Mouse (Mus musculus) neural tube, embryonic 12.5 days (tissue): ENCODE measurements around the gene Ttc1. TPM values are rescaled to one million over a fixed set of nuclear protein-coding genes. Genes with fewer than 3 reads are reported as not detected.
A peak's percentile ranks its signal among the peaks of the same experiment; 100 is the strongest.

Source experiments
- ATAC-seq: fragments of 200-750 bp; cut with Nextera tagmentation; 2 replicates; pipeline ENCODE4 v1.8.0; 2017; ENCODE audit warnings: low read depth, mild to moderate bottlenecking, moderate TSS enrichment, moderate library complexity; ENCODE audit not compliant: low FRiP score
- H3K27ac ChIP-seq: fragments of 300-500 bp; sonication (generic); 2 replicates; pipeline ENCODE4 v1.5.1; 2016
- H3K27me3 ChIP-seq: fragments of 300-500 bp; sonication (generic); replicated peaks from 2 replicates; pipeline ENCODE4 v1.6.1; 2016; ENCODE audit warnings: mild to moderate bottlenecking
- H3K36me3 ChIP-seq: fragments of 300-500 bp; sonication (generic); 2 replicates; pipeline ENCODE4 v1.6.1; 2016; ENCODE audit warnings: mild to moderate bottlenecking
- H3K4me1 ChIP-seq: fragments of 300-500 bp; sonication (generic); 2 replicates; pipeline ENCODE4 v1.6.1; 2016
- H3K4me2 ChIP-seq: fragments of 300-500 bp; sonication (generic); replicated peaks from 2 replicates; pipeline ENCODE4 v1.6.1; 2016; ENCODE audit warnings: mild to moderate bottlenecking
- H3K4me3 ChIP-seq: fragments of 300-500 bp; sonication (generic); 2 replicates; pipeline ENCODE4 v1.5.1; 2016
- H3K9ac ChIP-seq: fragments of 300-500 bp; sonication (generic); 2 replicates; pipeline ENCODE4 v1.6.1; 2016; ENCODE audit warnings: mild to moderate bottlenecking
- H3K9me3 ChIP-seq: fragments of 300-500 bp; sonication (generic); 2 replicates; pipeline ENCODE4 v1.6.1; 2016; ENCODE audit warnings: mild to moderate bottlenecking
- WGBS: fragments of 180-500 bp; shearing (Covaris S2); methylation state at CpG from one replicate; pipeline ENCODE4 v1.1.7; 2016; 5-methylcytosine and 5-hydroxymethylcytosine counted together
- polyA plus RNA-seq: library from polyadenylated mRNA; unstranded; fragments of >200 nt; fragmentation: Nextera tagmentation; extraction: Ambion mirVana; gene quantifications from 2 replicates; pipeline ENCODE4 v1.2.1, GENCODE M21; 2016

Ttc1 gene
- polyA plus RNA-seq, result 80.7 and 92.9 TPM in 2 replicates

DNA sequence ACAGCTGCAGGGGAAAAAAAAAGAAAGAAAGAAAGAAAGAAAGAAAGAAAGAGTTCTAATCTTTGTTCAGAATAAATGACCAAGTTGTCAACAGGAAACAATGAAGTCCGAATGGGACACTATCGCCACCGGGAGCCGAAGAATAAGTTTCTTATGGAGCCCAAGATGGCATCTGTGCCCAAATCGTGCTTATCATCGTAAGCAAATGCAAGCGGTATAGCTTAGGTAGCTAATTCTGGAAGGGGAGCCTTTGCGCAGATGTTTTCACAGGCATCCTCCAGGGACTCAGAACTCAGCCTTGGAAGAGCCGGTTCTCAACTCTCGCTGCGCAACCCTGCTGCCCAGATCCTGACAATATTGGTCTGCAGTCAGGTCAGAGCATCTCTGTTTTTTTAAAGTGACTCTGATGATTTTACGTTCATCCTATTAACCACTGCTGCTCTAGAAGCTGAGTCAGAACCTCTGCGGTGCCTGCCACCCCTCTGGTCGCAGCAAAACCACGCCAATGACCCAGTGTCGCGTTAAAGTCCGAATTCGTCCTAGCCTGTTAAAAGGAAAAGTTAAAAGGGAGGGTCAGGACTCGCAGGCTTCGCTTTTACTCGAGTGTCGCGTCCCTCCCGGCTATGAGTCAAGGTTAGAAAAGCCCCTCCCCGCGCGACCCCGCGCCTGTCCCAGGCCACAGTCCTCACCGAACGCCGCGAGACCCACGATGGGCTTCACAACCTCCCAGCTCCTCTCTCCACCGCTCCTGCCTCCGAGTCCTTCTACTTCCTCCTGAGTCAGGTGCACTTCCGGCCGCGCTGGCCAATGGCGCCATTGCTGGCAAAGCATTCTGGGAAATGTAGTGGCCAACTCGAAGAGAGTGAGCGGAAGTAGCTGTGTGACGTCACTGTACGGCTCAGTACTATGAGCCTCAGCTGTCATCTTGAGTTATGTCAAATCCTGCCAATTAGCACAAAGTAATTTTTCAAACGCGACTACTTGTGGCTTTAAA lies at the start of gene Ttc1:
Ttc1 (minus strand) TSS at position 776 of the 994 bp plus-strand sequence.
- peaks cover 9% of the 10 kb centered on the region for H3K4me1 ChIP-seq
- no peaks in the 10 kb centered on the region for H3K9me3 ChIP-seq
- peak; percentile 100 for ATAC-seq
- WGBS, result 4% methylated on average over 47 of the region's 47 CpGs
- peaks cover 25% of the 10 kb centered on the region for H3K36me3 ChIP-seq
- peak within 1 kb of the TSS; percentile 62 for H3K4me3 ChIP-seq
- peak within 1 kb of the TSS; percentile 75 for H3K9ac ChIP-seq
- H3K27me3 ChIP-seq, result no peaks in the 10 kb centered on the region
- H3K4me2 ChIP-seq, result peak within 1 kb of the TSS; percentile 78
- no peak within 1 kb of the TSS for H3K27ac ChIP-seq

DNA sequence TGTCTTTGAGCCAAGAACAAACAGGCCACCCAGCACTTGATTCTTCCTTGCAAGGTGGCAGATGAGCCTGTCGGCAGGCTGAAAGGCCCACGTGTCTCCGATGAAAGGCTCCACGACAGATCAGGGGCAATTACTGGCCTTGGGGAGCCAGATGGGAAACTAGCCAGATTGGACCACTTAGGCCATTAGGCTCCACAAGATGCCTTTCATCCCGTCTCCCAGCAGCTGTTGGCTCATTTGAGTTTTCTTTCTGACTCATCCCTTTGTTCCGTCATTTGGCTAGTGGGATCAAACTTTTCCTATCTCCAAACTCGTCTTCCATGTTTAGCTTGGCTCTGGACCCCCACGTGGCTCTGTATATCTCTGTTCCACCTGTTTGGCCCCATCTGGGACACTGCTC lies 48.2 kb upstream of the Ttc1 start:
- H3K27ac ChIP-seq, result no peak overlapping the region
- ATAC-seq, result no peak
- H3K4me1 ChIP-seq, result no peaks in the 10 kb centered on the region
- no peaks in the 10 kb centered on the region for H3K27me3 ChIP-seq
- WGBS, result 25% methylated on average over 8 of the region's 8 CpGs
- H3K9me3 ChIP-seq, result no peaks in the 10 kb centered on the region
- no peak overlapping the region for H3K9ac ChIP-seq
- no peak overlapping the region for H3K4me3 ChIP-seq
- H3K36me3 ChIP-seq, result no peaks in the 10 kb centered on the region
- H3K4me2 ChIP-seq, result no peak overlapping the region

DNA sequence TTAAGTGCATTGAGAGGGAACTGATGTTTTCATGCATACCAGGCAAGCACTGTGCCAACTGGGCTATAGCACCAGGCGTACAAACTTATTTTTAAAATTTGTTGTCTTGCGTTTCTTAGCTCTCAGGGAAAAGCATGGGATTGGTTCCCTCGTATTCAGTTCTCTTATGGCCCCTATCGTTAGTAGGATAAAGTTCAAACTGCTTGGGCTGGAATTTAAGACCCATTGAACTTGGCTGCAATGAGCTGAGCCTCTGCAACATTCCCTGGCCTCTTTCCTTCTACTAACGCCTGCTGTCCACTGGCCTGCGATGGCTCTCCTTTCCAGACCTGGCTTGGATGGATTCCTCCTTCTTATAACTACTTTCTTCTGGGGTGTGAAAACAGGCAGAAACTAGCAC lies 42.6 kb upstream of the Ttc1 start:
- Histone ChIP-seq H3K4me1 (no peaks in the 10 kb centered on the region), H3K9me3 (no peaks in the 10 kb centered on the region), H3K36me3 (no peaks in the 10 kb centered on the region), H3K9ac (no peak overlapping the region), H3K27ac (no peak overlapping the region), H3K4me3 (no peak overlapping the region), H3K4me2 (no peak overlapping the region), H3K27me3 (no peaks in the 10 kb centered on the region)
- ATAC-seq, result no peak
- 86% methylated on average over 6 of the region's 6 CpGs for WGBS

DNA sequence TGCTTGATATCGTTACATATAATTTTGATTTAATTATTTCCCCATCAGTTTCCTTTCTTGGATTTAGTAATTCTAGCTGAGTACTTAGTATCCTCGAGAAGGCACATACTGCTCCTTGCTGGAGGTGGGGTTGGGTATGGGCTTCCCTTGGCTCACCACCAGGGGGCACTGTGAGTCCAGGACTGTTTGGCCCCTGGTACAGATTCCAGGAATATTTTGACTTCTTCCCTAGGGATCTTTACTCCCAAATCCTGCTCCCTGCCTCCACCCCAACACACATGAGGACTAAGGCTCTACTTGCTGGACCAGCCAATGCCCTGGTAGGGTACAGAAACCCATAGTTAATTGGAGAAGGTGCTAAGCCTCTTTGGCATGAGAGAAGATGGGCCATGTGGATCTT lies 36.0 kb upstream of the Ttc1 start:
- H3K9ac ChIP-seq, result no peak overlapping the region
- no peaks in the 10 kb centered on the region for H3K27me3 ChIP-seq
- no peak overlapping the region for H3K4me2 ChIP-seq
- no peak overlapping the region for H3K4me3 ChIP-seq
- H3K27ac ChIP-seq, result no peak overlapping the region
- ATAC-seq, result peak; percentile 71
- no peaks in the 10 kb centered on the region for H3K9me3 ChIP-seq
- no peaks in the 10 kb centered on the region for H3K4me1 ChIP-seq
- 10% methylated on average over 2 of the region's 2 CpGs for WGBS
- H3K36me3 ChIP-seq, result no peaks in the 10 kb centered on the region

DNA sequence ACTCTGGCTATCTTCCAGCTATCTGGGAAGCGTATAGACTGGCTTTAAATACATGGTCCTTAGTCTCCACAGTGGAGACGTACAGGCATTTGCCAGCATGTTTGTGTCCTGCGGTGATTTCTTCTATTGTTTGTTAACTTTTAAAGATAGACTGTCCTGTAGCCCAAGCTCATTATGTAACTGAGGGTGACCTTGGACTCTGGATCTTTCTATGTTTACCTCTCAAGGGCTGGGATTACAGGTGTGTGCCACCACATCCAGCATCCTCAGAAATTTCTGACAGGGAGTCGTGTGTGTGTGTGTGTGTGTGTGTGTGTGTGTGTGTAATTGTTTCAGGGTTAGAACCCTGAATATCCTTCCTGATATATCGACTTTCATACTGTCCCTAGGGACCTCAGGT lies 35.3 kb upstream of the Ttc1 start:
- Histone ChIP-seq H3K9ac (no peak overlapping the region), H3K27me3 (no peaks in the 10 kb centered on the region), H3K4me3 (no peak overlapping the region), H3K4me2 (no peak overlapping the region), H3K27ac (no peak overlapping the region), H3K9me3 (no peaks in the 10 kb centered on the region), H3K36me3 (no peaks in the 10 kb centered on the region), H3K4me1 (no peaks in the 10 kb centered on the region)
- WGBS, result 85% methylated on average over 5 of the region's 5 CpGs
- no peak for ATAC-seq

DNA sequence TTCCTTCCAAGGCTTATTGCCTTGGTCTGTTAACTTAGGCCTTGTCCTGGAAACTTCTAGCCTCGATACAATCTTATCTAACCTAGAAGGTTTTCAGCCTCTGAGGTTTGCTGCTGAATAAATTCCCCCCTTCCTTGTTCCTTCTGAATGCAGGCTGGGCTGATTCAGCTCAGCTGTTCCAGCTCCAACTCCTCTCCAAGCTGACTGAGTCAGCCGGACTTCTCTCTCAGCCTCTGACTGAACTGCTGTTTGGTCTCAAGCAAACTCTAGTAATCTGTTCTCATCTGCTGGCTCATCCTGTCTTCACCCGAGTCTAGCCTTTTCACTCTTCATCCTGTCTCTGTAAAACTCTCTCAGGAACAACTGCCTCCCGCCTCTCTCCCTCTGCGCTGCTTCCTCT lies 31.7 kb upstream of the Ttc1 start:
- no peak overlapping the region for H3K4me3 ChIP-seq
- no peak overlapping the region for H3K4me2 ChIP-seq
- H3K36me3 ChIP-seq, result no peaks in the 10 kb centered on the region
- 81% methylated on average over 5 of the region's 5 CpGs for WGBS
- peaks cover 7% of the 10 kb centered on the region for H3K4me1 ChIP-seq
- H3K9ac ChIP-seq, result no peak overlapping the region
- ATAC-seq, result no peak
- H3K27me3 ChIP-seq, result peaks cover 14% of the 10 kb centered on the region
- H3K27ac ChIP-seq, result no peak overlapping the region
- H3K9me3 ChIP-seq, result no peaks in the 10 kb centered on the region

DNA sequence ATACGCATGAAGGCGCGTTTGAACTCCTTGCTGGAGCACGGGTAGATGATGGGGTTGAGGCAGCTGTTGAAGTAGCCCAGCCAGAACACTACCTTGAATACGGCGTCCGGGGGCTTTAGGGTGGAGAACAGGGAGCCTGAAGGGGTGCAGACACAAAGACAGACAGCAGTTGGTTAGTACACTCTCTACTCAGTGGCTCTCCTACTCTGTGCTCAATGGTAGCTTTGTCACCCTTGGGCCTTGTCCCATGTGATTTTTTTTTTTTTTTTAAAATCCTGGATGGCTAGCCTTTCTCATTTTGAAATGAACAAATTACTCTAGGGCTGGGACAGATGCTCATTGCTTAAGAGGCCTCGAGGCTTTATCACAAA lies 28.5 kb upstream of the Ttc1 start:
- H3K36me3 ChIP-seq, result no peaks in the 10 kb centered on the region
- H3K27ac ChIP-seq, result no peak overlapping the region
- peaks cover 7% of the 10 kb centered on the region for H3K4me1 ChIP-seq
- ATAC-seq, result peak; percentile 56; the same call in 1 of the 2 replicates
- H3K4me2 ChIP-seq, result peak overlapping the region; percentile 73
- peak overlapping the region; percentile 39 for H3K4me3 ChIP-seq
- WGBS, result 17% methylated on average over 8 of the region's 8 CpGs
- H3K9ac ChIP-seq, result peak overlapping the region; percentile 52
- no peaks in the 10 kb centered on the region for H3K9me3 ChIP-seq
- H3K27me3 ChIP-seq, result peaks cover 14% of the 10 kb centered on the region

DNA sequence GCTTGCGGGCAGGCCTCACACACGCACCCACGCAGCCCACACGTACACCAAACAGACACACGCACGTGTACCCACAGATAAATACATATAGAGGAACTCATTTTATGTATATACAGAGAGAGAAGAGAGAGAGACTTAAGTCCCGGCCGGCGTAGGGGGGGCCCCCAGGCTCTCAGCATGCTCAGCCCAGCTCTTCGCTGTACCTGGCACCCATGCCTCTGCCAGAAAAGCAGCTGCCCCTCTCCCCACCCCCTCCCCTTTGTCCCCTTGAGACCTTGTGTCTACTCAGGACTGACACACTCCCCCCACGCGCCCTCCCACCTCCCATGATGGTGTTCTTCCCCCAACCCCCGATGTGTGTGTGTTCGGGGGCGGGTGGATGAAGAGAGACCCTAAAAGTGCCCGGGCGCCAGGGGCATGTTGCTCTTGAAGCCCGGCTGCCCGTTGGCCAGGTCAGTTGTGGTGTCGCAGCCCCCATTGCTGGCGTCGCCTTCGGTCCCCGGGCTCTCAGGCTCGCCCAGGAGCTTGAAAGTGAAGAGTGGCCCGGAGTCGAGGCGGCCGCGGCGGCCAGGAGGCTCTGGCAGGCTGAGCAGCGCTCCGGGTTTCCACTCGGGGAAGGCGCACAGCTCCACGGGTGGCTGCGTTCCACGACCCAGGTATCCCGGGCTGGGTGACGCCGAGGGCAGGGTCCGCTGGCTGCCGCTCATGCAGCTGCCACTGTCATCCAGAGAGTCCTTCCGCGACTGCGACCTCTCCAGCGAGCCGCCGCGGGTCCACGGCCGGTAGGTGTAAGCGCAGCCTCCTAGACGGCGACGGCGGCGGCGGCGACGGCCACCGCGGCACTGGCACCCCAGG lies 27.9 kb upstream of the Ttc1 start:
- Histone ChIP-seq H3K4me3 (peak overlapping the region; percentile 39), H3K4me1 (peaks cover 7% of the 10 kb centered on the region), H3K9ac (peak overlapping the region; percentile 52), H3K4me2 (peak overlapping the region; percentile 73), H3K27ac (no peak overlapping the region), H3K36me3 (no peaks in the 10 kb centered on the region), H3K27me3 (peaks cover 14% of the 10 kb centered on the region), H3K9me3 (no peaks in the 10 kb centered on the region)
- WGBS, result 13% methylated on average over 63 of the region's 63 CpGs
- peak; percentile 70 for ATAC-seq

DNA sequence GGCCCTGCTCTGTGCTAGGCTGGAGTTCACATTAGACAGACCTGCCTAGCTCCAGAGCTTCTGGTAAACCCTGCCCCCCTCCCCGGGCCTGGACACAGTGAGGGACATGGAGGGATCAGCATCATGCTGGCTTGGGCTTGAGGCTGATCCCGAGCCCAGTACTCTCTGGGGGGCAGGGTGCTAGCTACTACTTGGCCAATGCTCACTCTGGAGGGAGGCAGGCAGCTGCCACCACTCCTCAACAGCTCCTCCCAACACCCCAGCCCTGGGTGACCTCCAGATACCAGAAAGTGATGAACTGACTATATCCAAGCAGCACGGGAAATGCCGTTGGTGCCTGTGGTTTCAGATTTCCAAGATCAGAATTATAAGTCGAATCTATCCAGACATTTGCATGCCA lies 25.9 kb upstream of the Ttc1 start:
- WGBS, result 69% methylated on average over 5 of the region's 5 CpGs
- H3K9me3 ChIP-seq, result no peaks in the 10 kb centered on the region
- H3K9ac ChIP-seq, result no peak overlapping the region
- peaks cover 14% of the 10 kb centered on the region for H3K27me3 ChIP-seq
- H3K27ac ChIP-seq, result no peak overlapping the region
- H3K4me2 ChIP-seq, result no peak overlapping the region
- peaks cover 7% of the 10 kb centered on the region for H3K4me1 ChIP-seq
- no peak overlapping the region for H3K4me3 ChIP-seq
- ATAC-seq, result no peak
- H3K36me3 ChIP-seq, result no peaks in the 10 kb centered on the region

DNA sequence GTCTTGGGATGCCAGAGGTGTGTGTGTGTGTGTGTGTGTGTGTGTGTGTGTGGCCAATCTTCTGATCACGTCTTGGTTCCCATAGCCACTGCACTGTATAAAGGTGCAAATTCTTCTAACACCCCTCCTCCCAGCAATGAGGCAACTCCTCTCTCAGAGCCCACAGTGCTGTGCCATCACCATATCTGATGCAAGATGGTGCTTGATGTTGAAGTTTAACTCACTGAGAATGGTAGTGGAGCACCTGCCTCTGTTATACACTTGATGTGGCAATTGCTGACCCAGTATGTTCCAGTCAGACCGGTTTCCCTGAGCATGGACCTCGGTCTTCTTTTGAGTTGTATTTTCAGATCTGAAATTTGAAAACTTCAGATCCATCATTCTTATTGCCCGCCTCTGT lies 22.3 kb upstream of the Ttc1 start:
- ATAC-seq, result no peak
- H3K9ac ChIP-seq, result no peak overlapping the region
- H3K4me3 ChIP-seq, result no peak overlapping the region
- H3K4me2 ChIP-seq, result no peak overlapping the region
- H3K27ac ChIP-seq, result no peak overlapping the region
- no peaks in the 10 kb centered on the region for H3K4me1 ChIP-seq
- no peaks in the 10 kb centered on the region for H3K36me3 ChIP-seq
- WGBS, result 87% methylated on average over 4 of the region's 4 CpGs
- no peaks in the 10 kb centered on the region for H3K9me3 ChIP-seq
- H3K27me3 ChIP-seq, result 0 out of 2 replicates have a peak, but pooled peaks cover 1% of the 10 kb centered on the region

DNA sequence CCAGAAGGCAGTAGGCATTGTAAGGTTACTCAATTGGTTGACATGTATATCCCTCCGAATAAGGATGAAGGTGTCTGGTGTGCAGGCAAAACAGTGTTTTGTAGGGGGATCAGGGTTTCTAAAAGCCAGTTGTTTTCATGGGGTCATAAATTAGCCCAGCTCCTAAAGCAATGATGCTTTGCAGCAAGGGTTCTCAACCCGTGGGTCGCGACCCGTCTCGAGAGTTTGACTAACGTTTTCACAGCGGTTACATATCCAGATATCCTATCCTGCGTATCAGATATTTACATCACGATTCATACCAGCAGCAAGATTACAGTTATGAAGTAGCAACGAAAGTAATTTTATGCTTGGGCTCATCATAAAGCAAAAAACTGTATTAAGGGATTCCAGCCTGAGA lies 19.9 kb upstream of the Ttc1 start:
- H3K36me3 ChIP-seq, result no peaks in the 10 kb centered on the region
- no peaks in the 10 kb centered on the region for H3K9me3 ChIP-seq
- WGBS, result 55% methylated on average over 11 of the region's 11 CpGs
- ATAC-seq, result no peak
- H3K9ac ChIP-seq, result no peak overlapping the region
- no peaks in the 10 kb centered on the region for H3K27me3 ChIP-seq
- H3K4me2 ChIP-seq, result no peak overlapping the region
- no peak overlapping the region for H3K27ac ChIP-seq
- H3K4me1 ChIP-seq, result no peaks in the 10 kb centered on the region
- no peak overlapping the region for H3K4me3 ChIP-seq

DNA sequence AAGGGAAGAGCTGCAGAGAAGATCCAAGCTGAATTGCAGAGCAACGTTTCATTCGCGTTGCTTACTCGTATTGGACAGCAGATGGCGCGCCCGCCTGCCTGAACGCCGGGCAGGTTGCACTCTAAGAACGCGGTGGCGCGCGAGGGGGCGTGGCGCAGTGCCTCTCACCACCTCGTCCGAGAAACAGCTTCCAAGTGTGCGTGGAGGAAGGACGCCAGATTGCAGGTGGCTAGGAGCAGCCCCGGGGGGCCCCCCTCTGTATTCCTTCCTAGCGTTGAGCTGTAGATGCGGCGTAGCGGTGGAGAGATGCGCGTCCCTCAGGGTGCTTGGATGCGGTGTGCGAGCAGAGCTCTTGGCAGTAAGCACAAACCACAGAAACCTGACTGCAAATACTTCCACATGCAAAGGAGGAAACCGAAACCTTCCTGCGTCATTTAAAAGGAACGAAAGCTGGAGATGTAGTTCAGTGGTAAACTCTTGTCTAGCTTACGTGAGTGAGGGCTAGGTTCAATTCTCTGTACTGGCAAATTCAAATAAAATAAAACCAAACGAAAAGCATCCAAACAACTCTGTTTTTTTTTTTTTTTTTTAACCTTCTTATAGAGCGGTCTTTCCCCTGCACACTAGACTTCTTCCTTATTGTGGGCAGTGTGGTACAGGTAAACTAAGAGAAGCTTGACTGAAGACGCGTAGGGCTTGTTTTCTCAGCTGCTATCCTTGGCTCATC lies 19.3 kb upstream of the Ttc1 start:
- H3K27me3 ChIP-seq, result no peaks in the 10 kb centered on the region
- H3K4me2 ChIP-seq, result peak overlapping the region; percentile 81
- no peaks in the 10 kb centered on the region for H3K36me3 ChIP-seq
- no peak overlapping the region for H3K27ac ChIP-seq
- H3K9ac ChIP-seq, result peak overlapping the region; percentile 49; the same call in 1 of the 2 replicates
- no peaks in the 10 kb centered on the region for H3K9me3 ChIP-seq
- WGBS, result 6% methylated on average over 37 of the region's 37 CpGs
- peak; percentile 80 for ATAC-seq
- no peaks in the 10 kb centered on the region for H3K4me1 ChIP-seq
- peak overlapping the region; percentile 41 for H3K4me3 ChIP-seq
